Mouse (Mus musculus): ENCODE data around the gene Zfp11. TPM values are rescaled to one million over a fixed set of nuclear protein-coding genes. Genes with fewer than 3 reads are reported as not detected.
"Not testable (repeated sequence)": the region's sequence is repeated elsewhere in the genome, so short reads cannot be mapped to it uniquely, and the experiment has no call there.

The Zfp11 gene
- polyA plus RNA-seq, 1 experiment from 2014 or later, result 3.4 TPM

- not testable (repeated sequence) for H3K9ac ChIP-seq (ENCODE audit: low read depth, low read length); H3K9me3 ChIP-seq (replicated peaks; ENCODE audit: control insufficient read depth, low read length); H3K4me3 ChIP-seq (ENCODE audit: low read depth, low read length); ATAC-seq (replicated peaks; ENCODE audit: insufficient number of reproducible peaks, low FRiP score, low TSS enrichment); H3K27ac ChIP-seq (ENCODE audit: low read depth, low read length); H3K4me2 ChIP-seq; H3K4me1 ChIP-seq (ENCODE audit: control insufficient read depth, insufficient read depth, low read length); H3K27me3 ChIP-seq (ENCODE audit: control insufficient read depth, insufficient read depth, low read length); H3K36me3 ChIP-seq (ENCODE audit: control insufficient read depth, insufficient read depth, low read length)
- 86% methylated on average over 2 of the region's 2 CpGs for WGBS (ENCODE audit: insufficient replicate concordance)
These were observed 37.3 kb downstream of the Zfp11 start for GRCm38 (mm10) chr5:129632270-129633250.

- H3K9ac ChIP-seq (ENCODE audit: low read depth, low read length); ATAC-seq (replicated peaks; ENCODE audit: insufficient number of reproducible peaks, low FRiP score, low TSS enrichment); H3K36me3 ChIP-seq (ENCODE audit: control insufficient read depth, insufficient read depth, low read length); H3K4me3 ChIP-seq (ENCODE audit: low read depth, low read length); H3K4me2 ChIP-seq; H3K9me3 ChIP-seq (replicated peaks; ENCODE audit: control insufficient read depth, low read length); H3K27ac ChIP-seq (ENCODE audit: low read depth, low read length); H3K27me3 ChIP-seq (ENCODE audit: control insufficient read depth, insufficient read depth, low read length); H3K4me1 ChIP-seq (ENCODE audit: control insufficient read depth, insufficient read depth, low read length): not testable (repeated sequence)
- 71% methylated on average over 4 of the region's 4 CpGs for WGBS (ENCODE audit: insufficient replicate concordance)
These were observed 43.3 kb downstream of the Zfp11 start for GRCm38 (mm10) chr5:129626586-129626985.

- H3K4me2 ChIP-seq, result no peak overlapping the region
- no peak overlapping the region for H3K4me3 ChIP-seq (ENCODE audit: low read depth, low read length)
- H3K27me3 ChIP-seq (ENCODE audit: control insufficient read depth, insufficient read depth, low read length), result no peaks in the 10 kb centered on the region
- 70% methylated on average over 6 of the region's 6 CpGs for WGBS (ENCODE audit: insufficient replicate concordance)
- no peak overlapping the region for H3K27ac ChIP-seq (ENCODE audit: low read depth, low read length)
- no peak overlapping the region for H3K9ac ChIP-seq (ENCODE audit: low read depth, low read length)
- H3K36me3 ChIP-seq (ENCODE audit: control insufficient read depth, insufficient read depth, low read length), result no peaks in the 10 kb centered on the region
- no peaks in the 10 kb centered on the region for H3K9me3 ChIP-seq (replicated peaks; ENCODE audit: control insufficient read depth, low read length)
- H3K4me1 ChIP-seq (ENCODE audit: control insufficient read depth, insufficient read depth, low read length), result no peaks in the 10 kb centered on the region
- ATAC-seq (replicated peaks; ENCODE audit: insufficient number of reproducible peaks, low FRiP score, low TSS enrichment), result no peak
These were observed 43.8 kb downstream of the Zfp11 start for GRCm38 (mm10) chr5:129626099-129626498.

- Histone ChIP-seq H3K9ac (ENCODE audit: low read depth, low read length) (no peak overlapping the region), H3K9me3 (replicated peaks; ENCODE audit: control insufficient read depth, low read length) (no peaks in the 10 kb centered on the region), H3K27me3 (ENCODE audit: control insufficient read depth, insufficient read depth, low read length) (no peaks in the 10 kb centered on the region), H3K4me1 (ENCODE audit: control insufficient read depth, insufficient read depth, low read length) (no peaks in the 10 kb centered on the region), H3K36me3 (ENCODE audit: control insufficient read depth, insufficient read depth, low read length) (no peaks in the 10 kb centered on the region), H3K4me3 (ENCODE audit: low read depth, low read length) (no peak overlapping the region), H3K27ac (ENCODE audit: low read depth, low read length) (no peak overlapping the region), H3K4me2 (no peak overlapping the region)
- WGBS (ENCODE audit: insufficient replicate concordance), result 77% methylated on average over 5 of the region's 5 CpGs
- no peak for ATAC-seq (replicated peaks; ENCODE audit: insufficient number of reproducible peaks, low FRiP score, low TSS enrichment)
These were observed 48.5 kb downstream of the Zfp11 start for GRCm38 (mm10) chr5:129621361-129621760.

GRCm38 (mm10) chr5:129620600-129620999 lies 49.3 kb downstream of the Zfp11 start:
- H3K4me2 ChIP-seq; H3K36me3 ChIP-seq (ENCODE audit: control insufficient read depth, insufficient read depth, low read length); H3K27ac ChIP-seq (ENCODE audit: low read depth, low read length); H3K9ac ChIP-seq (ENCODE audit: low read depth, low read length); H3K4me3 ChIP-seq (ENCODE audit: low read depth, low read length); H3K27me3 ChIP-seq (ENCODE audit: control insufficient read depth, insufficient read depth, low read length); H3K4me1 ChIP-seq (ENCODE audit: control insufficient read depth, insufficient read depth, low read length); ATAC-seq (replicated peaks; ENCODE audit: insufficient number of reproducible peaks, low FRiP score, low TSS enrichment); H3K9me3 ChIP-seq (replicated peaks; ENCODE audit: control insufficient read depth, low read length): not testable (repeated sequence)
- 57% methylated on average over 9 of the region's 9 CpGs for WGBS (ENCODE audit: insufficient replicate concordance)

GRCm38 (mm10) chr5:129611060-129611459 lies 58.8 kb downstream of the Zfp11 start:
- Histone ChIP-seq H3K4me1 (ENCODE audit: control insufficient read depth, insufficient read depth, low read length) (no peaks in the 10 kb centered on the region), H3K27ac (ENCODE audit: low read depth, low read length) (no peak overlapping the region), H3K4me2 (no peak overlapping the region), H3K27me3 (ENCODE audit: control insufficient read depth, insufficient read depth, low read length) (no peaks in the 10 kb centered on the region), H3K9me3 (replicated peaks; ENCODE audit: control insufficient read depth, low read length) (no peaks in the 10 kb centered on the region), H3K9ac (ENCODE audit: low read depth, low read length) (no peak overlapping the region), H3K36me3 (ENCODE audit: control insufficient read depth, insufficient read depth, low read length) (no peaks in the 10 kb centered on the region), H3K4me3 (ENCODE audit: low read depth, low read length) (no peak overlapping the region)
- WGBS (ENCODE audit: insufficient replicate concordance), result 20% methylated on average over 1 of the region's 1 CpGs
- ATAC-seq (replicated peaks; ENCODE audit: insufficient number of reproducible peaks, low FRiP score, low TSS enrichment), result no peak

GRCm38 (mm10) chr5:129607476-129607875 lies 62.4 kb downstream of the Zfp11 start:
- Histone ChIP-seq H3K9me3 (replicated peaks; ENCODE audit: control insufficient read depth, low read length) (no peaks in the 10 kb centered on the region), H3K27ac (ENCODE audit: low read depth, low read length) (no peak overlapping the region), H3K36me3 (ENCODE audit: control insufficient read depth, insufficient read depth, low read length) (no peaks in the 10 kb centered on the region), H3K9ac (ENCODE audit: low read depth, low read length) (no peak overlapping the region), H3K27me3 (ENCODE audit: control insufficient read depth, insufficient read depth, low read length) (no peaks in the 10 kb centered on the region), H3K4me1 (ENCODE audit: control insufficient read depth, insufficient read depth, low read length) (no peaks in the 10 kb centered on the region), H3K4me2 (no peak overlapping the region), H3K4me3 (ENCODE audit: low read depth, low read length) (no peak overlapping the region)
- WGBS (ENCODE audit: insufficient replicate concordance), result 73% methylated on average over 8 of the region's 8 CpGs
- no peak for ATAC-seq (replicated peaks; ENCODE audit: insufficient number of reproducible peaks, low FRiP score, low TSS enrichment)
